Mouse (Mus musculus): ENCODE results near the gene Cadps2. TPM values are rescaled to one million over a fixed set of nuclear protein-coding genes. Genes with fewer than 3 reads are reported as not detected.

The Cadps2 gene
- total RNA-seq, 2 experiments from 2014 or later = 2.1 to 2.5 TPM

DNA sequence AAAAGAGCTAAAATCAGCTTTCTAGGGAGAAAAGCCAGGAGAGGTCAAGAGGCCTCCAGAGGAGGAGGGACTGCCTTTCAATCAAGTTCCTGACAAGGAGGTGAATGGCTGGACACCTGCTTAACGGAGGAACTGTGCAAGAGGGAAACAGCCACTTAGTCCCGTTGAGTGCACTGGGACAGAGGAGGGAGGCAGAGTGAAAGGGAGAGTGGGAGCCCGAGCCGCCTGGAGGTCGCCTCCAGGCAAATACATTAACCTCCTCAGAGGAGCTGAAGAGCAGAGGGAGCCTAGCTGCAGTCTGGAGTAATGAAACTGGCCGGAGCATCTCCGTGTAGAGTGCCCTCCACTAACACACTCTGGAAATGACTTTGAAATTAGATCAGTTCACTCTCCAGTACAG lies 485.7 kb downstream of the Cadps2 start:
- DNase-seq = no peak

- no peak for DNase-seq
Measured at GRCm38 (mm10) chr6:23337411-23338063, 501.7 kb downstream of the Cadps2 start.

- DNase-seq = no peak
Measured at GRCm38 (mm10) chr6:23314945-23315344, 524.3 kb downstream of the Cadps2 start.

- DNase-seq = no peak
Measured at GRCm38 (mm10) chr6:23314291-23314690, 524.9 kb downstream of the Cadps2 start.

DNA sequence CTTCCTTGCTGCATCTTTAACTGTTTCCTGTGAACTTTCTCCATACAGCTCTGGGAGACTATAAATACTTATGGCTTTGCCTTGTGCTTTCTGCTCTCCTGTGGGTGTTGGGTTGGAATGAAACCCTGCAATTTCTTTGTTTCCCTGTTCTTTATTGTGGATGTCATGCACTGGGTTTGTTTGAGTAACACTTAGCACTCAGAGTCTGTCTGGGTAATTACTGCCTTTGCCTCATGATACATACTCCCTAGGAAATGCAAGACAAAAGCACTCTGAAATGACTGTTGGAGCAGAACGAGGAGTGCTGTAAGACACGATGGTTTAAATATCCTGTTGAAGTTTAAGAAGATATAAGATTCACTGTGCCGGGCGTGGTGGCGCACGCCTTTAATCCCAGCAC lies 533.2 kb downstream of the Cadps2 start:
- DNase-seq = no peak

- no peak for DNase-seq
Measured at GRCm38 (mm10) chr6:23298596-23298995, 540.6 kb downstream of the Cadps2 start.

GRCm38 (mm10) chr6:23294685-23295084 lies 544.5 kb downstream of the Cadps2 start:
- DNase-seq = no peak

DNA sequence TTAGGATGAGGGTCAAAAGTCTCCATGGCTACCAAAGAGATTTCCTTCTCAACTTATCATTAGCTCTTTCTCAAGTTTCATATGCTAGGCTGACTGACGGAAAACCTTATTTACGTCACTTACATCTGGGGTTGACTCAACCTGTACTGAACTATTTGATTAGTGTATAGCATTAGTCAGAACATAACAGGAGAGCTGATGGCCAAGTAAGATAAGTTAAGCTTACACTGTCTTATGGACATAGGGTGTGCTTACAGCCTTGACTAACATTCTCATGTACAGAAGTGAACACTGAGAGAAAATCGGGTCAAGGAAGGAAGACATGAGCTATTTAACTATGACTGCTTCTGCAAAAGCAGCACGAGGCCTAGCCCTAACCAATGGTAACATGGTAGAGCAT lies 550.5 kb downstream of the Cadps2 start:
- no peak for DNase-seq

GRCm38 (mm10) chr6:23281514-23281820 lies 557.8 kb downstream of the Cadps2 start:
- no peak for DNase-seq

GRCm38 (mm10) chr6:23280811-23281513 lies 558.3 kb downstream of the Cadps2 start:
- no peak for DNase-seq

DNA sequence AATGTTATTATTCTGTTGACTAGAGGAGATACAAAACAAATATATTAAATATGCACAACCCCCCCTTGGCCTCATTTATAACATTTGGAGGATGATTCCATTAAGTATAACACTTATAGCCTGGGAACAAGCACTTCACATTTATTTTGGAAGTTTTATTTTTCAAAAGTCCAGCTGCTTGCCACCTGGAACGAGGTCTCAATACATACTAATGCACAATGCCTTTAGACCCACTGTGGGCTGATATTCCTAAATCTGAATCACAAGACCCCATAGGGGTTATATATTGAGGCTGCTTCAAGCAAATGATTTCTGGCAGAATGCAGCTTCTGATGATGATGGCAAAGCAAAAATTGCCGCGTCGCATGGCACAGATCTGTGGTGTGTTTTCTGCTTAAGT lies 565.7 kb downstream of the Cadps2 start:
- no peak for DNase-seq

DNA sequence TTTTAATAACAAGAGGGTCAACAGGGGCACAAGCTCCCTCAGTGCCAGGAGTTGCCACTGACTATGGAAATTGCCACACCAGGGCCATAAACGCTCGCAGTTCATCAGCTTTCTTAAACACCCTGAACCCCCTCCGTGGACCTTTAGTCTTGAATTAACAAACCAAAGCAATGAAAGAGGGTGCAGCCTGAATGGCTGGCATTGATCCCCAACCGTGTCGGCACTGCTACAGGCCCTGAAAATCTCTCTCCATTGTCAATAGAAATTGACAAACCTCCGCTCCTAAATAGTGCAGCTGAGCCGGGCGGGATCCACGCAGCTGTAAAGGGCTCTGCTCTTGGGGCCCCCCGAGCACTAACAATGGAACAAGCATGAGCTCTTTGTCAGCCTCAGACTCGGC lies 566.2 kb downstream of the Cadps2 start:
- DNase-seq = no peak

GRCm38 (mm10) chr6:23272542-23272941 lies 566.7 kb downstream of the Cadps2 start:
- no peak for DNase-seq

- no peak for DNase-seq
Measured at GRCm38 (mm10) chr6:23260738-23261050, 578.5 kb downstream of the Cadps2 start.

DNA sequence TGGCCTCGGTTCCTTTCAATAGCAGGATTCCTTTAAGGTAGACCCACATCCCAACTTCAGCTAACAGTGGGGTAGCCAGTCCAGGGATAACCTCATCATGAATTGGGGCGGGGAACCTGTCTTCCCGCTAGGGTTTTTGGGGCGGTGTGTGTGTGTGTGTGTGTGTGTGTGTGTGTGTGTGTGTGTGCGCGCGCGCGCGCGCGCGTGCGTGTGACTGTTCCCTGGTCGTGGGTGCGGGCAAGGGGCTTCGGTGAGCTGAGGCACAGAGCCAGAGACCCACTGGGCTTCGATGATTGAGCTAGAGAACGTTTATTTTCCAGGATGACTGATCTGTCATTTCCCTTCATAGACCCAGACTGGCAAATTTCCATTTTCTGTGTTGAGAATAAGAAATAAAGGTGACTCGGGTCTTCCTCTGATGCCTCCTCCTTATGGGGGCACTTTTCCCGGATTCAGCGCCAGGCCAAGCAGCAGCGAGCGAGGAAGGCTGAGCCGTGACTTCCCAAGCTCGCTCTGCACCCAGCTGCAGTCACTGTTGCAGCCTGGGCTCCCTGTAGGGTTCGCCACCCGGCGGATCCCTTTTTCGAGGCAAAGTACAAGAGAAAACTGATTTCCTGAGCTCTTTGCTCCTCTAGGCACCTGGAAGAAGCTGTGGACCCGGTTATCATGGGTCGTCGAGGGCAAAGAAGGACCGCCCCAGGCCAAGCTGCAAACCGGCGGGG lies 579.0 kb downstream of the Cadps2 start:
- no peak for DNase-seq

DNA sequence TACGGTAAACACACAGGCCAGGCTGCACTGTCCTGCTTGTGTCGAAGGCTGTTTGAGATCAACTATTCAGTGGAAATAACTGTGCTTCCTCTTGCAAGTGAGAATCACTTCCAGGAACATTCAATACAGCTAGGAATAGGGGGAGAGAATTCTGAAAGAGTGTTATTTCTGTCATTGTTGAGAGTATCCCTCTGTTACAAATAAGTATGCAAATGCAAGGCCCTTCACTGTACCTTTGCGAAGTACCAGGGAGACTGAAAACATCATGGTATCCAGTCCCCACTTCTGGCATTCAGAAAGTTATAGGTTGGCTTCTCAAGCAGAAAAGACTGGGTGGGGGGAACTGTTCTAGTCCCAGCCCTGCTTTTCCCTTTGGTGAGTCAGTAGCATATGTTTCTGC lies 581.2 kb downstream of the Cadps2 start:
- no peak for DNase-seq

DNA sequence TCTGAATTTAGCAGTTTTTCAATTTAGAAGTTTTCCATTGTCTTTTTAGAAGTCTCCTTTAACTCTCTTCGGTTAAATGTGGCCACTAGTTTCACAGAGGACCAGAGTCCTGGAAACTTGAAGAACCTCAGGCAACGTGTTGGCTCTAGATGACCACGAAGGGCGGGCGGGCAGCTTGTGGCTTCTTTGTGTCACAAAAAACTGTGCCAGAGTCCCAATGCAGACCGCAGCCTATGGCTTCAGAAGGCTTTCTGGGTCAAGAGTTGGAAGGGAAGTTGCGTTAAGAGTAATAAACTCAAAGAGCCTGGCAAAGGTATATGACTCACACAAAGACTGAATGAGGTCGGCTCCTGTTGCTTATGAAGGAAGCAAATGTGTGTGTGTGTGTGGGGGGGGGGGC lies 584.1 kb downstream of the Cadps2 start:
- DNase-seq = no peak

DNA sequence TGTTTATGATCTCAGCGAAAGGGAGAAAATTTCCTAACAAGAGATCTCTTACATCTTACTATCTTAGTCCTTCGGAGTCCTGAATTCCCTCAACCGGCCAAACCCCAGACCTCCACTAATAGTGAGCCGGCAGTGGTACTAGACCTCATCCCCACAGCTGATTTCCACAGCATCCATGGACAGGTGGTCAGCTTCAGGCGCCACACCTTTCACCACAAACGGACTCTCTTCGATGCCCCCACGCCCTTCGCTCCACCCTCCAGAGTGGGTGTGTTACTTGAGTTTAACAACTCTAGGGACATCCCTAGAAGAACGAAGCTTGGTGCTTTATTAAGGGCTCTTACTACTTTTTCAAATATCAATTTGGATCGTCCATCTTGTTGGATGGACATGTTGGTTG lies 584.6 kb downstream of the Cadps2 start:
- DNase-seq = no peak

DNA sequence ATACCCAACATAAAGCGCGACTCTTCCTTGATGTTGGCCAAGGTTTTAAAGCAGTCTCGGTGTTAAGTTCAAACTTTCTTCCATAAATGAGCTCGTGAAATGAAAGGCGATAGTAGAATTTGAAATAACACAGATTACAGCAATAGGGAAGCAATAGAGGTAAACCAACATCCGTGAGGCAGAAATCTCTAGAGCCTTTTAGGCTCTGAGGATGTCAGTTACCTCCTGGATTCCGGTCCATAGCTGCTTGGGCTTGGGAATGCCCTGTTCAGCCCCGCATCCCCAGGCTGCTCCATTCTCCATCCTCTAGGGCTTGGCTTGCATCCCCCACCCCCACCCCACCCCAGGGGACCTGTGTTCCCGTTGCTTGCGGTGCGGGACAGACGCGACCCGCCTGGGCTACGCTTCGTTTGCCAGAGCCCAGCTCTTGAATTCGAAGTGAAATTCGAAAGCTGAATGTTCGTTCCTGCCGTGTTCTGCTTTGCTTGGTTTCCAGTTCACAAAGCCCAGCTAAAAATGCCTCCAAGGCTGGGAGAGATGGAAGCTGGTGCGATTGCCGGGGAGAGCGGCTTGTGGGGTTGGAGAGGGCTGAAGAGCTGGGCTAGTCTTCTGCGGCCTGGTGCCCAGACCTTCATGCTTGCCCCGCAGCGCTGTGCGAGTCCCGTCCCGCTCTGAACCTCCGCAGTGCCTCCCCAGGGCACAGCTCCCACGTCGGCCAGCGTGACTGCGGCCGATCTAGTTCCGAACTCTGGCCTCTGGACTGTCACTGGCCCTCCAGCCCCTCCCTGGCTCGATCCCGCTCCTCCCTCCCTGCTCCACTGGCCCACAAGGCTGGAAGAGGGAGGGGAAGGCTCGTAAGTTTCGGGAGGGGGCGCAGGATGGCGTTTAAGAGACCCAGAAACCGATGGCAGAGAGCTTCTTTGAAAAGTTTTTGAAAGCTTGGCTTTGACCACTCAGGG lies 585.6 kb downstream of the Cadps2 start:
- no peak for DNase-seq

- no peak for DNase-seq
Measured at GRCm38 (mm10) chr6:23252196-23253135, 586.8 kb downstream of the Cadps2 start.

GRCm38 (mm10) chr6:23251431-23251830 lies 587.8 kb downstream of the Cadps2 start:
- DNase-seq = no peak

Measured in heart, postnatal 4 days (tissue).